Mouse (Mus musculus) MEL (cell line): Measurements from ENCODE around the gene Agps.

ENCODE experiments used
- CHD1 ChIP-seq: IDR thresholded peaks from 2 replicates; pipeline ENCODE4 v1.6.1; 2012; ENCODE audit warnings: low read depth, mild to moderate bottlenecking, inconsistent platforms, low read length, improper control_type of control experiment
- CTCF ChIP-seq, 3 experiments: IDR thresholded peaks in 2 of 3; conservative IDR thresholded peaks in 1 of 3; 2 replicates each; pipeline ENCODE4 v1.5.1; 2011 to 2012; ENCODE audit warnings: low read length in 3 of 3, low read depth in 2 of 3, mild to moderate bottlenecking in 2 of 3, improper control_type of control experiment in 1 of 3, inconsistent platforms in 1 of 3, mixed read lengths in 1 of 3, moderate library complexity in 1 of 3; ENCODE audit not compliant: control insufficient read depth in 1 of 3, insufficient read depth in 1 of 3, poor library complexity in 1 of 3, severe bottlenecking in 1 of 3
- ELF1 ChIP-seq: IDR thresholded peaks from 2 replicates; pipeline ENCODE4 v1.6.1; 2014; ENCODE audit warnings: low read depth, mild to moderate bottlenecking, inconsistent platforms, low read length, improper control_type of control experiment, moderate library complexity
- ETS1 ChIP-seq: IDR thresholded peaks from 2 replicates; pipeline ENCODE4 v1.6.1; 2012; ENCODE audit warnings: low read depth, mild to moderate bottlenecking, inconsistent platforms, low read length, improper control_type of control experiment, moderate library complexity
- GATA1 ChIP-seq: IDR thresholded peaks from 2 replicates; pipeline ENCODE4 v1.6.1; 2011; ENCODE audit warnings: low read depth, low read length, improper control_type of control experiment
- MAX ChIP-seq: IDR thresholded peaks from 2 replicates; pipeline ENCODE4 v1.6.1; 2011; ENCODE audit warnings: low read length, improper control_type of control experiment
- MAZ ChIP-seq: IDR thresholded peaks from 2 replicates; pipeline ENCODE4 v1.6.1; 2012; ENCODE audit warnings: low read depth, mild to moderate bottlenecking, inconsistent platforms, low read length, improper control_type of control experiment
- POLR2A ChIP-seq, 2 experiments: IDR thresholded peaks; 2 replicates each; pipeline ENCODE4 v1.6.1; 2011 to 2012; ENCODE audit warnings: low read length in 2 of 2, mild to moderate bottlenecking in 2 of 2, control low read depth in 1 of 2, improper control_type of control experiment in 1 of 2, low read depth in 1 of 2, moderate library complexity in 1 of 2; ENCODE audit not compliant: control insufficient read depth in 1 of 2, insufficient read depth in 1 of 2, poor library complexity in 1 of 2
- TCF12 ChIP-seq: IDR thresholded peaks from 2 replicates; pipeline ENCODE4 v1.6.1; 2014; ENCODE audit warnings: low read depth, mild to moderate bottlenecking, inconsistent platforms, low read length, improper control_type of control experiment, moderate library complexity
- UBTF ChIP-seq: IDR thresholded peaks from 2 replicates; pipeline ENCODE4 v1.6.1; 2012; ENCODE audit warnings: low read depth, mild to moderate bottlenecking, inconsistent platforms, low read length, improper control_type of control experiment, moderate library complexity, borderline replicate concordance; ENCODE audit not compliant: insufficient read depth

DNA sequence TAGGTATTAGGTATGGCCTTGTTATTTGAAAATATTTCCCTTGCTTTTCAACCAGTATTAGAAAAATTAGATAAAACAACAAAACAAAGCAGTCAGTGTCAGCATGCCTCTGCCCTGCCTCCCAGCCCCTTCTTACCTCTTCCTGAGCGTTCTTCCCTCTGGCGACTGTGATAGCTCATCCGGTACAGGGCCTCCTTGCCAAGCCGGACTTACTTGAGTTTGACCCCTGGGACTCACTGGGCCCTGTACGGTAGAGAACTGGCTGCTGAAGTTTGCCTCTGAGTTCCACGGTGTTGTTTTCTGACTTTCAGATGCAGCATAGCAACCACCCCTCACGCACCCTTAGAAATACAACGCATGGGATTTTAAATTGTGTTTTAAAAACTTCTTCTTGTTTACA lies 16.5 kb upstream of the Agps start:
- no peak for TF ChIP-seq UBTF
- no peak for TF ChIP-seq ELF1
- no peak for TF ChIP-seq MAZ
- no peak for TF ChIP-seq CTCF (IDR thresholded peaks at IDR 0.05 in 2 of 3, conservative IDR thresholded peaks at IDR 0.05 in 1 of 3; ENCODE audit: control insufficient read depth in 1 of 3, insufficient read depth in 1 of 3, low read depth in 2 of 3, low read length in 3 of 3, poor library complexity in 1 of 3, severe bottlenecking in 1 of 3)
- TF ChIP-seq POLR2A (IDR thresholded peaks at IDR 0.05; ENCODE audit: control insufficient read depth in 1 of 2, insufficient read depth in 1 of 2, low read depth in 1 of 2, low read length in 2 of 2, poor library complexity in 1 of 2): no peak
- no peak for TF ChIP-seq TCF12
- no peak for TF ChIP-seq GATA1
- TF ChIP-seq MAX: no peak
- no peak for TF ChIP-seq CHD1
- no peak for TF ChIP-seq ETS1
